Mouse (Mus musculus) hindbrain, embryonic 14.5 days (tissue): ENCODE measurements at regions not wholly inside any gene's neighbourhood (a gene's known extent, or its start where the extent isn't known, plus 50 kb on each side); places are given as distances from the start of the nearest gene placed in this dataset.

ENCODE experiments used
- ATAC-seq: fragments of 200-750 bp; cut with Nextera tagmentation; 2 replicates; pipeline ENCODE4 v1.8.0; 2017; ENCODE audit warnings: moderate number of reproducible peaks, mild to moderate bottlenecking, moderate TSS enrichment, moderate library complexity; ENCODE audit not compliant: low FRiP score
- DNase-seq: peaks from one replicate; pipeline ENCODE4 v3.0.0-alpha.2; 2015; ENCODE audit warnings: low spot score
- H3K27ac ChIP-seq: fragments of 300-500 bp; sonication (generic); 2 replicates; pipeline ENCODE4 v1.5.1; 2014; ENCODE audit warnings: mild to moderate bottlenecking, moderate library complexity
- H3K27me3 ChIP-seq: fragments of 300-500 bp; sonication (generic); 2 replicates; pipeline ENCODE4 v1.6.1; 2014; ENCODE audit warnings: mild to moderate bottlenecking, low read length, mixed read lengths; ENCODE audit not compliant: control insufficient read depth, insufficient read depth
- H3K36me3 ChIP-seq: fragments of 300-500 bp; sonication (generic); replicated peaks from 2 replicates; pipeline ENCODE4 v1.6.1; 2014; ENCODE audit not compliant: control insufficient read depth, insufficient read depth
- H3K4me1 ChIP-seq: fragments of 300-500 bp; sonication (generic); replicated peaks from 2 replicates; pipeline ENCODE4 v1.6.1; 2014; ENCODE audit warnings: antibody characterized with exemption, low read length, mixed read lengths; ENCODE audit not compliant: control insufficient read depth, insufficient read depth
- H3K4me2 ChIP-seq: fragments of 300-500 bp; sonication (generic); replicated peaks from 2 replicates; pipeline ENCODE4 v1.6.1; 2014; ENCODE audit warnings: mild to moderate bottlenecking, moderate library complexity
- H3K4me3 ChIP-seq: fragments of 300-500 bp; sonication (generic); replicated peaks from 2 replicates; pipeline ENCODE4 v1.5.1; 2014; ENCODE audit warnings: mild to moderate bottlenecking, low read length
- H3K9ac ChIP-seq: fragments of 300-500 bp; sonication (generic); 2 replicates; pipeline ENCODE4 v1.6.1; 2014
- H3K9me3 ChIP-seq: fragments of 300-500 bp; sonication (generic); 2 replicates; pipeline ENCODE4 v1.6.1; 2016; ENCODE audit warnings: low read length; ENCODE audit not compliant: control insufficient read depth
- WGBS: fragments of 180-500 bp; shearing (Covaris S2); extraction: QIAGEN DNeasy Blood & Tissue Kit; methylation state at CpG from one replicate; pipeline ENCODE4 v1.1.7; 2014; 5-methylcytosine and 5-hydroxymethylcytosine counted together

DNA sequence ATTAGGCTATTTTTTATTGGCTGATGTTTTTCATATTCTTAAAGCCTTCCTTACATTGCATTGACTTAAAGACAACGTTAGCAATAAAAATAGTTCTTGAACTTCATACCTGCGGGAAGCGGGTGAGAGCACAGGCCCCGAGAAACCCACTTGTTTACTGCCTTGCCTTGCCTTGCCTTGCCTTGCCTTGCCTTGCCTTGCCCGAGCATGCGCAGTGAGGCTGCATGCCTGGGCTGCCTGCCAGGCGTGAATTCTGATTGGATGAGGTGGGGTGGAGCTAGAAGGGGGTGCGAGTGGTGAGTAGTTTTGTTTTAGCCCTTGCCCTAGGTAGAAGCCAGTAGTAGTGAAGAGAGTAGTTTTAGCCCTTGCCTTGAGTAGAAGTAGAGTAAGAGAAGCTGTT, 792.4 kb downstream of the Tpm3-rs7 start:
- H3K4me3 ChIP-seq = no peak overlapping the region
- no peak overlapping the region for H3K9ac ChIP-seq
- no peaks in the 10 kb centered on the region for H3K4me1 ChIP-seq
- ATAC-seq (no peak), DNase-seq (no peak)
- H3K27ac ChIP-seq = no peak overlapping the region
- no peak overlapping the region for H3K4me2 ChIP-seq
- no peaks in the 10 kb centered on the region for H3K27me3 ChIP-seq
- H3K36me3 ChIP-seq = no peaks in the 10 kb centered on the region
- 82% methylated on average over 8 of the region's 8 CpGs for WGBS
- H3K9me3 ChIP-seq = no peaks in the 10 kb centered on the region

DNA sequence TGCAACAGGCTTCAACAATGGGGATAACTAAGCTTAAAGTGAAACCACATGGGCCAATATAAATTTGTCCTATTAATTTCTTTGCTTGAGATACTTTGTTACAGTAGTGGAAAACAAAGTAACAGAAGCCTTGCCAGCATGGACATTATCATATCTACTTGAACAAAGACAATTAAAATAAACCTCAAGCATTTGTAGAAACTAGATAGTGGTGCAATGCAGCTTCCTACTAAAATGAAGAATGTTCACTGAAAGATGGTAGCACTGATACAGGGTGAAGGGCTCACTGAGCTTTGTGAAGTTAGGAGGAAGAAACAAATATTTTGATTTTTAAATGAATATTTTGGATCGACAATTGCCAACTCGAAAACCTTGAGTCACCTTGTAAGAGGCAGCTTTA, 814.1 kb downstream of the Tpm3-rs7 start:
- Histone ChIP-seq H3K27ac (no peak overlapping the region), H3K9me3 (no peaks in the 10 kb centered on the region), H3K27me3 (no peaks in the 10 kb centered on the region), H3K4me1 (no peaks in the 10 kb centered on the region), H3K36me3 (no peaks in the 10 kb centered on the region), H3K9ac (no peak overlapping the region), H3K4me2 (no peak overlapping the region), H3K4me3 (no peak overlapping the region)
- DNase-seq (no peak), ATAC-seq (no peak)
- 98% methylated on average over 2 of the region's 2 CpGs for WGBS

DNA sequence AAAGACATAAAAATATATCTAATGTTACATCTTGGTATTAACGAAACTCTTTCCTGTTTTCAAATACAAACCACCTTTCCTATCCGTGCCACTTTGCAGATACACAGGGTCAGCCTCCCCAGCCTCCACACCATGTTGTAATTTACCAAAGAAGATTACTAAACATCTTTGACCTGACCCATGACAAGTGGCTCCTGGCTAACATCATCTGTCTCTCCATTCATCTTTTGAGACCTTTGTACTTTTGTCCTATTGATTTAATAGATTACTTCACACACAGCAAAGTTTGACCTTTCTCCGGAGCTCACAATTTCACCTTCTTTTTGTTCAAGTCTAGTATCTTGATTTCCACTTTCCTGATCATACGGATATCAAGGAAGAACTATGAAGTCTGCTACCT, 851.6 kb downstream of the Tpm3-rs7 start:
- H3K4me3 ChIP-seq = no peak overlapping the region
- WGBS = 82% methylated on average over 4 of the region's 4 CpGs
- DNase-seq (no peak), ATAC-seq (no peak)
- H3K9me3 ChIP-seq = no peaks in the 10 kb centered on the region
- H3K4me1 ChIP-seq = no peaks in the 10 kb centered on the region
- no peak overlapping the region for H3K9ac ChIP-seq
- H3K27me3 ChIP-seq = no peaks in the 10 kb centered on the region
- H3K36me3 ChIP-seq = no peaks in the 10 kb centered on the region
- no peak overlapping the region for H3K4me2 ChIP-seq
- no peak overlapping the region for H3K27ac ChIP-seq

DNA sequence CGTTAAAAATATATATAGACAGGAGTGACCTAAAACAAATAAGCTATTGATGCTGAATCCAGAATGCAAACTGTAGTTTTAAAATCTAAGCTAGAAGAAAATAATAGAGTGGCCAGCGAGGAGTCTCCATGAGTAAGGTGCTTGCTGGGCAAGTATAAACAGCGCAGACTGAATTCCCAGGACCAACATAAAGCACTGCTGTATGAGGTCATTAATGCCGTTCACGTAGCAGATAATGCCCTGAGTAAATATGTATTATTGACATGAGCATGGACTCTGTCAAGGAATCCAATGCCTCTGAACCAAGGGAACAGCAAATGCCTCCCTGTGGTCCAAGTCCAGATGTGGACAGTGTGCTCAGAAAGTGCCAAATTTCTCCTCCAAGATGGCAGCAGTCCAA, 876.4 kb upstream of the Gpc5 start:
- Histone ChIP-seq H3K9ac (no peak overlapping the region), H3K27me3 (no peaks in the 10 kb centered on the region), H3K4me2 (no peak overlapping the region), H3K4me1 (no peaks in the 10 kb centered on the region), H3K36me3 (no peaks in the 10 kb centered on the region), H3K27ac (no peak overlapping the region), H3K9me3 (no peaks in the 10 kb centered on the region), H3K4me3 (no peak overlapping the region)
- no peak for ATAC-seq
- no peak for DNase-seq
- WGBS = 88% methylated on average over 5 of the region's 5 CpGs

DNA sequence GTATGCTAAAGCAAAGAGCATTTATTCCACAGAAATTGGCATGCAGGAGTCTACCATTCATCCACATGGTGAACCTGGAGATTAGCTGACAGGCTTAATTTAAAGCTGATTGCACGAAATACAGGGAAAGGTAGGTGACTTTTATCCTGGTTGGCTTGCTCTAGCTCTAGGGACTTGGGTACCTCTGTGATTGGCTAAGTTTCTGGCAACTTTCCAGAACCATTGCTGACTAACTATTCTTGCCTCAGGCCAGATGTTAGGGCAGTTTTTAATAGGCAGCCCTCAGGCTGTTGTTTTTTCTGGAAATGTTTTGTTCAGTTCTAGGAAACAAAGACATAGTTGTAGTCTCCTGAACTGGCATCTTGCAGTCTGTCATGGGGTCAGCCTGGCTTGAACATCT, 871.1 kb upstream of the Gpc5 start:
- Histone ChIP-seq H3K4me3 (no peak overlapping the region), H3K9me3 (no peaks in the 10 kb centered on the region), H3K4me2 (no peak overlapping the region), H3K27me3 (no peaks in the 10 kb centered on the region), H3K36me3 (no peaks in the 10 kb centered on the region), H3K4me1 (no peaks in the 10 kb centered on the region), H3K27ac (no peak overlapping the region), H3K9ac (no peak overlapping the region)
- WGBS = 71% methylated on average over 1 of the region's 1 CpGs
- DNase-seq (no peak), ATAC-seq (no peak)

GRCm38 (mm10) chr14:114230711-114231110, 861.3 kb upstream of the Gpc5 start:
- Histone ChIP-seq H3K27me3 (no peaks in the 10 kb centered on the region), H3K9ac (no peak overlapping the region), H3K27ac (no peak overlapping the region), H3K4me2 (no peak overlapping the region), H3K4me3 (no peak overlapping the region), H3K36me3 (no peaks in the 10 kb centered on the region), H3K4me1 (no peaks in the 10 kb centered on the region), H3K9me3 (no peaks in the 10 kb centered on the region)
- DNase-seq (no peak), ATAC-seq (no peak)
- 90% methylated on average over 2 of the region's 2 CpGs for WGBS

DNA sequence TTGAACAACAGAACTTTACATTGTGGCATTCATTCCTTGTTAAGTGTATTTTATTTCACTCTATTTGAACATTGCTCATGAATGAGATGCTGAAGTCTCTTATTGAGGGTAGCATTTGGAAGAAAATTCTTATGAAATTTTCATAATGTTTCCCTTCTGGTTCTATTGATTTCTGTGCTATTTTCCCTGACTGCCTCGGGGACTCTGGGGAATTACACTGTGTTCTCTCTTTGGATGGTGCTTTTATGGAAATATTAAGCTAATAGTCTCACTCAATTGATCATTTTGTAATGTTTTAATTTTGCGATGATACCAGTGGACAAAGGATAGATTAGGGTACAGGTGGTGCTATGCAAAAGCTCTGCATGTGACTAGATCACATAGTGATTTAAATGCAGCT, 837.0 kb upstream of the Gpc5 start:
- Histone ChIP-seq H3K4me2 (no peak overlapping the region), H3K9me3 (no peaks in the 10 kb centered on the region), H3K36me3 (no peaks in the 10 kb centered on the region), H3K9ac (no peak overlapping the region), H3K4me3 (no peak overlapping the region), H3K27ac (no peak overlapping the region), H3K4me1 (no peaks in the 10 kb centered on the region), H3K27me3 (no peaks in the 10 kb centered on the region)
- no peak for ATAC-seq
- DNase-seq = no peak
- 65% methylated on average over 2 of the region's 2 CpGs for WGBS

- Histone ChIP-seq H3K9ac (no peak overlapping the region), H3K27ac (no peak overlapping the region), H3K4me2 (no peak overlapping the region), H3K27me3 (no peaks in the 10 kb centered on the region), H3K4me1 (no peaks in the 10 kb centered on the region), H3K36me3 (no peaks in the 10 kb centered on the region), H3K9me3 (no peaks in the 10 kb centered on the region), H3K4me3 (no peak overlapping the region)
- DNase-seq = no peak
- WGBS = 81% methylated on average over 2 of the region's 2 CpGs
- no peak for ATAC-seq
These were observed 830.4 kb upstream of the Gpc5 start for GRCm38 (mm10) chr14:114261657-114262056.

DNA sequence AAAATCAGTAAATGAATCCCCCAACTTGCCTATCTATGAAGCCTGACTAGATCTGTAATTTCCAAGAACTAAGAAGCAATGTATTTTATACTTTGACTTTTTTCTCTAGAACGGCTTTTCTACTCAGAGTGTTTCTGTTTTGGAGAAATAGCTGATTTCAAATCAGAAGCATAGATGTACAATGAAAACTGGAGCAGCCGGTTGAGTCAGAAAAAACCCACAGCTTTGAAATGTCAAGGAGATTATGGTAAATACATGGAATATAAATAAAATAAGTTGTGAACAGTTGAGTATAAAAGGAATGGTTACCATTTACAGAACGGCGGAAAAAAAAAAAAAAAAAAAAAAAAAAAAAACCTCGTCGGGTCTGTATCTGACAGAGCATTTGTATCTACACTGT, 791.4 kb upstream of the Gpc5 start:
- ATAC-seq (no peak), DNase-seq (no peak)
- Histone ChIP-seq H3K36me3 (no peaks in the 10 kb centered on the region), H3K4me2 (no peak overlapping the region), H3K4me1 (no peaks in the 10 kb centered on the region), H3K27ac (no peak overlapping the region), H3K9ac (no peak overlapping the region), H3K9me3 (no peaks in the 10 kb centered on the region), H3K27me3 (no peaks in the 10 kb centered on the region), H3K4me3 (no peak overlapping the region)
- 95% methylated on average over 6 of the region's 6 CpGs for WGBS

DNA sequence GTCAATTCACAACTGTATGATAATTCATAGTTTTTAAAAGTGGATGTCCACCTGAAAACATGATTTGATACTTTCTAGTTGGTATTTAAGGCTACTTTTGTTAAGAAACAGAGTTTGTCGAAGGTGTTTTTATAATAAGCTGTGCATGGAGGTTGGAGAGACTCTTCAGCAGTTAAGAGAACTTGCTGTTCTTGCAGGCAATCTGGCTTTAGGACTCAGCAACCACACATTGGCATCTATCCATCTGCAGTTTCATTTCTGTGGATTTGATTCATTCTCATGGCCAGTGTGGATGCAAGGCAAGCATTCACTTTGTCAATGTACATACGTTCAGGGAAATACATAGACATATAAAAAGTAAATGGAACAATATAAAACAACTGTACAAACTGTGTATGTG, 784.5 kb upstream of the Gpc5 start:
- no peak for DNase-seq
- Histone ChIP-seq H3K27me3 (no peaks in the 10 kb centered on the region), H3K4me1 (no peaks in the 10 kb centered on the region), H3K36me3 (no peaks in the 10 kb centered on the region), H3K4me2 (no peak overlapping the region), H3K9me3 (no peaks in the 10 kb centered on the region), H3K9ac (no peak overlapping the region), H3K27ac (no peak overlapping the region), H3K4me3 (no peak overlapping the region)
- WGBS = 91% methylated on average over 2 of the region's 2 CpGs
- ATAC-seq = no peak
